Mouse (Mus musculus): ENCODE measurements around the gene Nectin2.

Gene Nectin2

GRCm38 (mm10) chr7:19769001-19769400 lies 18.7 kb upstream of the Nectin2 start:
- no peak for DNase-seq

- no peak for DNase-seq
Measured at GRCm38 (mm10) chr7:19768251-19768650, 18.0 kb upstream of the Nectin2 start.

- no peak for DNase-seq
Measured at GRCm38 (mm10) chr7:19764581-19764980, 14.3 kb upstream of the Nectin2 start.

DNA sequence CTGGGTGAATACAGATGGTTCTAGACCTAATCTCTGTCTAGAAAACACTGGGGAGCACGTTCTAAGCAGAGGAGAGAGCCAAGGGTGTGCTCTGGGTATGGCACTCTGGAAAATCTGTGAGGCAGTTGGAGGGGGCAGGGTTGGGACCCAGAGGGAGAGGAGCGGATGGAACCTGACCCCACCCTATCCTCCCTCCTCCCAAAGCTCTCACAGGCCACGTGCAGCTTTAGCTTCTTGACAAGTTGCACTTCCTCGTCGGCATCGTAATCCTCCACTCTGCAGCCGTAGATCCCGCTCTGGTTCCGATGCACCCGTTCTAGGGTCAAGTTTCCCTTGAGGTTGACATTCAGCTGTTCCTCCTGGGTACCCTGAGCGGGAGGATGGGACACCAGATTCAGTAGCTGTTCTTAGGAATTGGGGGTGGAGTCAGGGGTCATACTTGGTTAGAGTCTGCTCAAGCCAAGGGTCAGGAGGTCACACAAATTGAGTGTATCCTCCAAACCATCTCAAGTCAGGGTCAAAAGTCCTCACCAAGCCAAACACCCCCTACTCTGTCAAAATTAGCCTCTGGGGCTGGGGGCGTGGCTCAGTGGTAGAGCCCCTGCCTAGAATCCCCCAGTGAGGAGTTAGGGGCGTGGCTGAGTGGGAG lies 13.7 kb upstream of the Nectin2 start:
- DNase-seq = peak; percentile 70

GRCm38 (mm10) chr7:19762283-19762682 lies 12.0 kb upstream of the Nectin2 start:
- no peak for DNase-seq

DNA sequence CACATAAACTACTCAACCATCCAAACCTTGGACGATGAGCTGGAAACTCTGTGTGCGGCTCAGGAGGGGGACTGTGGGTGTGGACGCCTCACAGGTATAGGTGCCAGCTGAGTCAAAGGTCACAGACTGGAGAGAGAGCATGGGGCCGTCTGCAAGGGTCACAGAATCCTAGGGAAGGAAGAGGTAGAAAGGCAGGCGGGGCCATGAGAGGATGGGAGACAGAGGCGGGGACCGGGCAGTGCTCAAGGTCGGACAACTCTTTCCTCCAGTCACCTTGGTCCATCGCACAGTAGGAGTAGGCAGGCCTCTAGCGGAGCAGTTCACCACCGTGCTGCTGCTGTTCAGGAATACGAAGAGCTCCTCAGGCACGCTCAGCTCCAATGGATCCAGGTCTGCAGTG lies 9.7 kb upstream of the Nectin2 start:
- no peak for DNase-seq

GRCm38 (mm10) chr7:19758623-19759022 lies 8.3 kb upstream of the Nectin2 start:
- DNase-seq = no peak

DNA sequence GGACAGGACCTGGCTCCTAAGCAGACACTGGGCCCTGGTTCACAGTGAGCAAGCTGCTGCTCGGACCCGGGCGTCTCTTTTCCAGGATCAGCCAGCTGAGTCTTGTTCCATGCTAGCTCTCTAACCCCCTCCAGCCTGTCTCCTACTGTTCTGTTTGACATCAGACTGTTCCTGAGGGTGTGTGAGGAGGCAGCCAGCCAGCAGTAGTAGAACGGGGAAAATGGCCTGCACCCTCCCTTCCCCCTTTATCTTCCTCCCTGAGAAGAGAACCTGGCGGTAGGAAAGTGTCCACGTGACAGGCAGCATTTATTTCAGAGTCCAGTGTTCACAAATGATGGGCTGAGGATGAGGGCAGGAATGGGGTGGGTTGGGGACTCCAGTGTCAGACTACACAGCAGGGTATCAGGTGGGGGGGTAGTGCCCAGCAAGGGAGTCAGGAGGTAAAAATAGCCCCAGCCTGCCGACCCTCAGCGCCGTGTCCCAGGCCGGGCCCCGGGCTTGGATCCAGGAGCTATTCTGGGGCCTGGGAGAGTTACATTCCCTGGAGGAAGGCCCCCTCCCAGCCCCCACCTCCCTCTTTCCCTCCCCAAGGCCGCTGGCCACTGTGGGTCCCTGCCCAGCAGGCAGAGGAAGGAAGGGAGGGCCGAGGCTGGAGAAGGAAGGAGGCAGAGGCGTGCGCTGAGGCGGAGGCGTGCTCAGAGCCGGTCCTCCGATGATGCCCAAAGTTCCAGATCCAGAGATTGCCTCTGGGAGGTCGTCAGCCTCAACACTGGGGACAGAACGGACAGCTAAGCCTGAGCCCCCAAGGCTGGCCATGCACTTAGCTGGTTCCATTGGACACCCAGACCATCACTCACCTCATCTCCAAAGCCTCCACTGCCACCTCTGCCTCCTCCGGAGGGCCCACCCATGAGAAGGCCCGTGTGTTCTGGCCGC lies 5.8 kb upstream of the Nectin2 start:
- peak; percentile 86 for DNase-seq

DNA sequence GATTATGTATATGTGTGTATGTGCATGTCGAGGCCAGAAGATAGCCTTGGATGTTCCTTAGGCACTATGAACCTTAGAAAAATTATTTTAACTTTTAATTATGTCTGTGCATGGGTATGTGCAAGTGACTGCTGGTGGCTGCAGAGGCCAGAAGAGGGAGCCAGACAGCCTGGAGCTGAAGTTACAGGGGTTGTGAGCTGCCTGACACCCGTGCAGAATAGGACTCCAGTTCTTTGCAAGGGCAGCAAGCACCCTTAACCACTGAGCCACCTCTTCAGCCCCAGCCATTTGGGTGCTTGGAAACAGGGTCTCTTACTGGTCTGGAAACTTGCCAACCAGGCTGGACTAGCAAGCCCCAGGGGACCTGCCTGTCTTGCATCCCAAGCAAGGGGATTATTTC lies 4.7 kb upstream of the Nectin2 start:
- no peak for DNase-seq

GRCm38 (mm10) chr7:19754065-19754464 lies 3.8 kb upstream of the Nectin2 start:
- no peak for DNase-seq

DNA sequence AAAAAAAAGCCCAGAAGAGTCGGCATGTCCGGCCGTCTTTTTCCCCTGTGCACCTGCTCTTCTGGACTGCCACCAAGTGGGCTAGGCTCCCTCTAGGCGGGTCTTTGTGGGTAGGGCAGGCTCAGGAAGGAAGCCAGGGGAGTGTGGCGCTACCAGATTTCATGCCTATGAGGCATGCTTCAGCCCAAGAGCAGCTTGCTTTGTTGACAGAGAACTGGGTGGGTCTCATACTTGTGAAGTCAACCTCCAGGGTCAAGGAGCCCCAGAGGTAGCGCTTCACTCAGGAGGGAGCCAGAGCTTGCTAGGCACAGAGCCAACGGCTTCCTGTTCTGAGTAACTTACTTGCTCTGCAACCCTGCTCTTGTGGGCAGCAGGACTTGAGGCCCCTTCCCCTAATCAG lies 3.3 kb upstream of the Nectin2 start:
- DNase-seq = peak; percentile 94

DNA sequence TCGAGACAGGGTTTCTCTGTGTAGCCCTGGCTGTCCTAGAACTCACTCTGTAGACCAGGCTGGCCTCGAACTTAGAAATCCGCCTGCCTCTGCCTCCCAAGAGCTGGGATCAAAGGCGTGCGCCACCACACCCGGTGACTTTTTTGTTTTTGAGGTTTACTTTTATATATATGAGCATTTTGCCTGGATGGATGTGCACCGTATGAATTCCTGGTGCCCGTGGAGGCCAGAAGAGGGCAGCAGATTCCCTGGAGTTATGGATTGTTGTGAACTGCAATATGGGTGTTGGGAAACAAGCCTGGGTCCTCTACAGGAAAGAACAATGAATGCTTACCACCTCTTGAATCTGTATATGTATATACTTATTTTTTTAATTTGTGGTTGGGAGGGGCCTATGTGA lies 2.4 kb upstream of the Nectin2 start:
- peak; percentile 76 for DNase-seq

GRCm38 (mm10) chr7:19751070-19751383 lies 744 bp upstream of the Nectin2 start:
- peak; percentile 35 for DNase-seq

GRCm38 (mm10) chr7:19749389-19750216 lies 680 bp downstream of the Nectin2 start:
- DNase-seq = peak; percentile 99

- DNase-seq = peak; percentile 31
Measured at GRCm38 (mm10) chr7:19748219-19749195, 1.8 kb downstream of the Nectin2 start.

DNA sequence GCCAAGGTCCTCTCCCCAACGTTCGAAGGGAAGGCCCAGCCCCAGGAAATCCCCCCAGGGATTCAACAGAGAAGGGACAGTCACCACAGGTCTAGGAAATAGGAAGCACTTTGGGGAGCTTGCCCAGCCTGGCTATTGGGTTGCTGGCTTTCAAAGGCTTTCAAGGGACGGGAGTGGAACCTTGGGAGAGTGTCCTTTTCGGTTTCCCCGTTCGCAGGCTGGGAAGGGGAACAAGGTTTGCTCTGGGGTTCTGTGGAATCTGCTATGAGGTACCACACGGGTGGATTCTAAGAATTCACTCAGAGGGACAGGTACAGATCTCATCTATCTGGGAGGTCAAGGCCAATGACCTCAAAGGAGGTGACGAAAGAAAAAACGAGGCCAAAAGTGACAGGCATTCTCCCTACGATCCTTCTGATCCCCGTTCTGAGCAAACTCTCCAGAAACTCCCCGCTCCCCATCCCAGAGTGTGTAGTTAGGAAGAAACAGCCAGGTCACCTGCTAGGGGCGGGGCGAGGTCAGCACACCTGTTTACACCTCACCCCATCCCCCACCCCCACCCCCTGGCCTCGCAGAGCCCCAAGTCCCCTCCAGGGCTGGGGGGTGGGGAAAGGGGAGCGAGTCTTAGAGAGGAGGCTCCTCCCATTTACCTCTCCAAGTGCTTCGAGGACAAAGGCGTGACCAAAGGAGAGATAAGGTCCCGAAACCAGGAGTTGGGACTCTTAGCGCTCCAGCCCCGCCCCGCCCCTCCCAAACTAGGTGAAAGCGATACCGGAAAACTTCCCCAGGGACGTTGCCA lies 2.7 kb downstream of the Nectin2 start:
- DNase-seq = peak; percentile 85

GRCm38 (mm10) chr7:19746426-19747201 lies 3.7 kb downstream of the Nectin2 start:
- DNase-seq = no peak

GRCm38 (mm10) chr7:19745971-19746370 lies 4.3 kb downstream of the Nectin2 start:
- DNase-seq = no peak

DNA sequence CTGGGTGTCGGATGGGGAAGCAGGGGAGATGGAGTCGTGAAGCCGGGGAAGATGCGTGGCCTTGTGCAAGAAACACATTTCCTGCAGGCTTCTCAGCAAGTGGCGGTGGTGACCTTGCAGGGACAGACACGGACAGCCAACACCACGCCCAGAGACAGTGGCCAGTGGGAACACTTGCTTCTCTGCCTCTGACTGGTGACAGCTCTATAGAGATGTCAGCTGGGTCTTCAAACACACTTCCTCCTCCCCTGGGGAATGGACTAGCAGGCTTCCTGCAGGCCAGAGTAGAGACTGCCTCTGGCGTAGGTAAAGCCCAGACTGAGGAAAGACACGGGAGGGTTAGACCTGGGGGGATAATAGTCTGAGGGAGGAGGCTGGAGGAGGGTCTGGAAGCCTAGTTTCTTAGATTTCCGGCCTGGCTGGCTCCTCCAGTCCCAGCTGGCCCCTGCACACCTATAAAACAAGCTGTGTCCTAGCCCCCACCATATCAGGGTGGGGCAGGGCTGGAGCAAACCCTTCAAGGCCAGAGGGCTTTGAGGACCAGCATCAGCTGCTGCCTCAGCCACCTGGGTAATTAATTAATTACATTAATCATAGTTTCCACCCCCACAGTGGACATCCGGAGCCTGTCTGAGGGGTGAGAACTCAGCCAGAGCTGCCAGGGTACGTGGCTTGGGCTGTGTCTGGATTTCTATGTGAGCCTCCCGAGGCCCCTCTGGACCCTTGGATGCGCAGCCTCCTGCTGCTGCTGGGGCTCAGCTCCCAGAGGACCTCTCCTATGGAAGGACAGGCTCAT lies 5.5 kb downstream of the Nectin2 start:
- peak; percentile 53 for DNase-seq

DNA sequence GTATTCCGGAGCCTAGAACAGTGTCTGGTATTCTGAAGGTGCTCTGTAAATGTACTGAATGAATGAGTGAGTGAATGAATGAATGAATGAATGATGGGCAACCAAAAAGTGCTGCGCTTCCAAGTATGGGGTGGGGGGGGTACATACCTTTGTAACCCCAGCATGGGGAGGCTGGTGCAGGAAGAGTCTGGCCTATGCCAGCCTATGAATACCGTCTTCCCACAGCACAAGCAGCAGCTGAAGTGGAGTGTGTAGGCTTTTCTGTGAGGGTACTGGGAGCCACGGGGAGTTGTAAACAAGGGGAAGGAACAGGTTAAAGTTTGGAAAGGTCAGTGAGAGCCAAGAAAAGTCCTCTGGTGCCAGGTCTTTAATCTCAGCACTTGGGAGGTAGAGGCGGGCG lies 6.5 kb downstream of the Nectin2 start:
- DNase-seq = no peak
